Mouse (Mus musculus) forebrain, embryonic 16.5 days (tissue): ENCODE results near the gene I0C0044D17Rik. TPM values are rescaled to one million over a fixed set of nuclear protein-coding genes. Genes with fewer than 3 reads are reported as not detected.
"Not testable (repeated sequence)": the region's sequence is repeated elsewhere in the genome, so short reads cannot be mapped to it uniquely, and the experiment has no call there.

Source experiments
- ATAC-seq: fragments of 200-750 bp; cut with Nextera tagmentation; 2 replicates; pipeline ENCODE4 v1.8.0; 2017; ENCODE audit warnings: mild to moderate bottlenecking, moderate library complexity
- H3K27ac ChIP-seq: fragments of 300-500 bp; sonication (generic); 2 replicates; pipeline ENCODE4 v1.5.1; 2014; ENCODE audit warnings: low read length, control low read depth
- H3K27me3 ChIP-seq: fragments of 300-500 bp; sonication (generic); replicated peaks from 2 replicates; pipeline ENCODE4 v1.6.1; 2014; ENCODE audit warnings: low read length; ENCODE audit not compliant: control insufficient read depth, insufficient read depth
- H3K36me3 ChIP-seq: fragments of 300-500 bp; sonication (generic); 2 replicates; pipeline ENCODE4 v1.6.1; 2014; ENCODE audit not compliant: control insufficient read depth, insufficient read depth
- H3K4me1 ChIP-seq: fragments of 300-500 bp; sonication (generic); replicated peaks from 2 replicates; pipeline ENCODE4 v1.6.1; 2014; ENCODE audit warnings: low read length; ENCODE audit not compliant: control insufficient read depth, insufficient read depth
- H3K4me2 ChIP-seq: fragments of 300-500 bp; sonication (generic); 2 replicates; pipeline ENCODE4 v1.6.1; 2014; ENCODE audit warnings: mild to moderate bottlenecking, low read length, control low read depth
- H3K4me3 ChIP-seq: fragments of 300-500 bp; sonication (generic); replicated peaks from 2 replicates; pipeline ENCODE4 v1.5.1; 2014; ENCODE audit warnings: mild to moderate bottlenecking, low read length, control low read depth
- H3K9ac ChIP-seq: fragments of 300-500 bp; sonication (generic); replicated peaks from 2 replicates; pipeline ENCODE4 v1.6.1; 2014; ENCODE audit warnings: low read depth, low read length, control low read depth
- H3K9me3 ChIP-seq: fragments of 300-500 bp; sonication (generic); 2 replicates; pipeline ENCODE4 v1.6.1; 2016; ENCODE audit warnings: low read length; ENCODE audit not compliant: control insufficient read depth
- WGBS: fragments of 180-500 bp; shearing (Covaris S2); extraction: QIAGEN DNeasy Blood & Tissue Kit; methylation state at CpG from one replicate; pipeline ENCODE4 v1.1.7; 2014; 5-methylcytosine and 5-hydroxymethylcytosine counted together
- polyA plus RNA-seq: library from polyadenylated mRNA; unstranded; fragments of >200 nt; fragmentation: Nextera tagmentation; extraction: Ambion mirVana; gene quantifications from 2 replicates; pipeline ENCODE4 v1.2.1, GENCODE M21; 2015

I0C0044D17Rik gene
- not detected in 2 replicates for polyA plus RNA-seq

DNA sequence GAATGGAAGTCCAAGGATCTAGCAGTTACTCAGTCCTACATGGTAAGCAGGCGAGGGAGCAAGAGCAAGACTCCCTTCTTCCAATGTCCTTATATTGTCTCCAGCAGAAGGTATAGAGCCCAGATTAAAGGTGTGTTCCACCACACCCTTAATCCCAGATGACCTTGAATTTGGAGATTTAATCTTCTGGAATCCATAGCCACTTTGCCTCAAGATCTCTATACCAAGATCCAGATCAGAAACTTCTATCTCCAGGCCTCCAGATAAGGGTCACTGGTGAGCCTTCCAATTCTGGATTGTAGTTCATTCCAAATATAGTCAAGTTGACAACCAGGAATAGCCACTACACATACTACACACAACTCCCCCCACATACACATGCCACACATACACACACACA is at the start of gene I0C0044D17Rik:
Gene I0C0044D17Rik, minus strand, starts transcription at position 101 of the 400 bp plus-strand sequence.
- WGBS, result 100% methylated on average over 1 of the region's 1 CpGs
- H3K4me3 ChIP-seq, H3K9me3 ChIP-seq, H3K4me2 ChIP-seq, H3K27ac ChIP-seq, H3K9ac ChIP-seq, H3K36me3 ChIP-seq, H3K27me3 ChIP-seq, H3K4me1 ChIP-seq, ATAC-seq: not testable (repeated sequence)

DNA sequence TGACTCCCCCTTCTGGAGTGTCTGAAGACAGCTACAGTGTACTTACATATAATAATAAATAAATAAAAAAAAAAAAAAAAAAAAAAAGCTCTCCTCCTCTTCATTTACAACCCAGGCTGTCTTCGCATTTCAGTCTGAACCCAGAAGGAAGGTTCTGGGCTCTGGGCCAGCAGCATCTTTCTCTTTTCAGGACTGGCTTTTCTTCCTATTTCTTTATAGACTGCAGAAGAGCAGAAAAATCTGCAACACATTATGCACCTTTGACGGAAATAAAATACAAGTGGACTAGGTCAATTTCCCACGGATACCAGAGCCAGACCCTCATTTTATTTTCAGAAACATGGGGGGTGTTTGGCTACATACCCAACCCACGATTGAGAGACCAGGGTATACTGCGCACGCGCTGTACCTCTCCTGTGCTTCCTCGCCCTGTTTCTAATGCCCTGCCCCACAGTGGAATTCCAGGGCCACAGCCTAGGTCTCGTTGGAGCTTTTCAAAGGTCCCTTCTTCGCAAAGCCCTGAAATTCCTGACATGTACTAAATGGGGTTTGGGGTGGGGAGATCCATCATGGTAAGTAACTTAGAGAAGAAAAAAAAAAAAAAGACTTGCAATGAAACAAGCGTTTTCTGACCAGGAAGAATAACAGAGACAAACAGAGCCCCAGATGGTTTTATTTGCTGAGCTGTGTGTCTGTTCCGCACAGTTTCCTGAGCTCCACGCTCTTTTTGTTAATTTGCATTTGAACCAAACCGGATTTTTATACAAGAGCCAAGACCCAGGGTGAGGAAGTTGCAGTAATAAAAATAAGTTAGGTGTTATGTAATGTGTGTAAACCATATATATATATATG is 42.0 kb upstream of the I0C0044D17Rik start:
- H3K27me3 ChIP-seq, result no peaks in the 10 kb centered on the region
- WGBS, result 68% methylated on average over 14 of the region's 14 CpGs
- no peaks in the 10 kb centered on the region for H3K9me3 ChIP-seq
- no peaks in the 10 kb centered on the region for H3K4me1 ChIP-seq
- H3K9ac ChIP-seq, result no peak overlapping the region
- no peaks in the 10 kb centered on the region for H3K36me3 ChIP-seq
- no peak for ATAC-seq
- no peak overlapping the region for H3K27ac ChIP-seq
- H3K4me3 ChIP-seq, result no peak overlapping the region
- no peak overlapping the region for H3K4me2 ChIP-seq

DNA sequence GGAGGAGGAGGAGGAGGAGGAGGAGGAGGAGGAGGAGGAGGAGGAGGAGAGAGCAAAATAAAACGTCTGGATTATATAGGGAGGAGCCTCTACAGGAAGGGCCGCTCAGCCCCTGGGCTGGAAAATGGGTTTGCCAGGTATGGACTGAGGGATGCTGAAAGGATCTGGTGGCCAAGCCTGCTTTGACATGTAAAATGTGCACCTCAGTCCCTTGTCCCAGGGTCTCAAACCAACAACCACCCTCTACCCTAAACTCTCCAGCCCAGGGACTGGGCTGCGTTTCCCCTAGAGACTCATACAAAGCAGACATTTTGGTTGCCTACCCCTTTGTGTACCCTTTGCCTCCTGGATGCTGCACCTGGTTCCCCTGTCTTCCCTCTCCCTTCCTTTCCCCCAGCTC is 40.9 kb upstream of the I0C0044D17Rik start:
- H3K27me3 ChIP-seq, result no peaks in the 10 kb centered on the region
- H3K27ac ChIP-seq, result no peak overlapping the region
- H3K36me3 ChIP-seq, result no peaks in the 10 kb centered on the region
- no peaks in the 10 kb centered on the region for H3K4me1 ChIP-seq
- H3K4me3 ChIP-seq, result no peak overlapping the region
- ATAC-seq, result no peak
- no peak overlapping the region for H3K9ac ChIP-seq
- H3K9me3 ChIP-seq, result 0 out of 2 replicates have a peak, but pooled peaks cover 5% of the 10 kb centered on the region
- 69% methylated on average over 3 of the region's 3 CpGs for WGBS
- H3K4me2 ChIP-seq, result no peak overlapping the region

DNA sequence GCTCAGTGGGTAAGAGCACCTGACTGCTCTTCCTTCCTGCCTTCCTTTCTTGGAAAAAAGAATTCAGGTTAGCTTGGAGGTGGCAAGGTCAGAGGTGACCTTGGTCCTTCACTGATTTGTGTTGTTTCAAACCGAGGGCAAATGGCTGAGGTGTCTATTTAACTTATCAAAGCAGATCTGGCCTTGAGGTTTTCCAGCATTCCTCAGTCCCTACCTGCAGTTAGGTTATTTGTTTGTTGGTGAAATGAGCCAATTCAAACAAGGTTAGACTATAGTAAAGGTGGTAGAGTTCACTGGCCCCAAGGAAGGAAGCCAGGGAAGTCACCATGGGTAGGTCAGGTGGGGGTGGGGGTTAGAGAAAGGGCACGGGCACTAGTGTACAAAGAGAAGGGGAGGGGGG is 40.5 kb upstream of the I0C0044D17Rik start:
- no peak overlapping the region for H3K4me3 ChIP-seq
- no peak overlapping the region for H3K27ac ChIP-seq
- H3K4me1 ChIP-seq, result no peaks in the 10 kb centered on the region
- WGBS, result 79% methylated on average over 1 of the region's 2 CpGs
- no peaks in the 10 kb centered on the region for H3K27me3 ChIP-seq
- no peak overlapping the region for H3K9ac ChIP-seq
- H3K4me2 ChIP-seq, result no peak overlapping the region
- no peak for ATAC-seq
- H3K36me3 ChIP-seq, result no peaks in the 10 kb centered on the region
- 0 out of 2 replicates have a peak, but pooled peaks cover 5% of the 10 kb centered on the region for H3K9me3 ChIP-seq

DNA sequence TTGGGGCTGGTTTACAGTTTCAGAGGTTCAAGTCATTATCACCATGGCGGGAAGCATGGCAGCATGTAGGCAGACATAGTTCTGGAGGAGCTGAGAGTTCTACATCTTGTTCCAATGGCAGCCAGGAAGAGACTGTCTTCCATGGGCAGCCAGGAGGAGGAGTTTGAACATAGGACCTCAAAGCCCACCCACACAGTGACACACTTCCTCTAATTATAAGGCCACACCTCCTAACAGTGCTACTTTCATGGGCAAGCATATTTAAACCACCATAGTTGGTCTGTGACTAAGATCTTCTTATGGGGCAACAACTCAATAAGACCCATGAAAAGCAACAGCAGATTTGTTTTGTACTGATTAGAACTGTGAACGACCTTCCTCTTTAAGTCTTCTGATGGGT is 39.8 kb upstream of the I0C0044D17Rik start:
- 92% methylated on average over 2 of the region's 2 CpGs for WGBS
- H3K4me2 ChIP-seq, result no peak overlapping the region
- H3K36me3 ChIP-seq, result no peaks in the 10 kb centered on the region
- H3K4me3 ChIP-seq, result no peak overlapping the region
- H3K27ac ChIP-seq, result no peak overlapping the region
- no peaks in the 10 kb centered on the region for H3K4me1 ChIP-seq
- 0 out of 2 replicates have a peak, but pooled peaks cover 5% of the 10 kb centered on the region for H3K9me3 ChIP-seq
- H3K9ac ChIP-seq, result no peak overlapping the region
- ATAC-seq, result no peak
- no peaks in the 10 kb centered on the region for H3K27me3 ChIP-seq

DNA sequence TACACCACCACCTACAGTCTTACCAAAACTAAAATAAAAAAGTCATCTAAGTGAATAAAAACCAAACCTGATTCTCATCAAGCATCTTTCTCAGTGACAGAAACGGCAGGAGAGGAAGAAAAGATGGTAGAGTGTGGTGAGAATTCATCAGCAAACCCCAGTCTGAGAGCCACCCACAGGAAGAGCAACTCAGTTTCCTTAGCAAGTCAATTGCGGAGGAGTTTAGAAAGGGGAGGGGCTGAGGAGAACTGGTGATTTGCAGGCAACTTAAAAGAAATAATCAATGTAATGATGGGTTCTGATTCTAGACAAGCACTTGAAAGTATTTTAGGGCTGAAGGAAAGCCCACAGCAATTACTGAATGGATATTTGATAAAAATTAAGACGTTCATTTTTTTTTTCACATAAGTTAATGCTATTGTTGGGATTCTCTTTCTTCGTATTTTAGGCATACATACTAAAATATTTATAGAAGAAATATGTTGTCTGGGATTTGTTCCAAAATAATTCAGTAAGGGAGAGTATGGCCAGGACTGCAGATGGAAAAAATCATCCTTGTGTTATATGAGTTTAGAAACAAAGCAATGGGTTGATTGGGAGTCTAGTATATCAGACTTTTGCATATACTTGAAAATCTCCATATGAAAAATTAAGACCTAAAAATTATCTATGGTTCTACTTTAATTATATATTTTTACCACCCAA is 34.7 kb upstream of the I0C0044D17Rik start:
- Histone ChIP-seq H3K9me3 (0 out of 2 replicates have a peak, but pooled peaks cover 5% of the 10 kb centered on the region), H3K4me2 (no peak overlapping the region), H3K4me1 (no peaks in the 10 kb centered on the region), H3K27me3 (no peaks in the 10 kb centered on the region), H3K4me3 (no peak overlapping the region), H3K9ac (no peak overlapping the region), H3K27ac (no peak overlapping the region), H3K36me3 (no peaks in the 10 kb centered on the region)
- ATAC-seq, result no peak
- 73% methylated on average over 4 of the region's 4 CpGs for WGBS

DNA sequence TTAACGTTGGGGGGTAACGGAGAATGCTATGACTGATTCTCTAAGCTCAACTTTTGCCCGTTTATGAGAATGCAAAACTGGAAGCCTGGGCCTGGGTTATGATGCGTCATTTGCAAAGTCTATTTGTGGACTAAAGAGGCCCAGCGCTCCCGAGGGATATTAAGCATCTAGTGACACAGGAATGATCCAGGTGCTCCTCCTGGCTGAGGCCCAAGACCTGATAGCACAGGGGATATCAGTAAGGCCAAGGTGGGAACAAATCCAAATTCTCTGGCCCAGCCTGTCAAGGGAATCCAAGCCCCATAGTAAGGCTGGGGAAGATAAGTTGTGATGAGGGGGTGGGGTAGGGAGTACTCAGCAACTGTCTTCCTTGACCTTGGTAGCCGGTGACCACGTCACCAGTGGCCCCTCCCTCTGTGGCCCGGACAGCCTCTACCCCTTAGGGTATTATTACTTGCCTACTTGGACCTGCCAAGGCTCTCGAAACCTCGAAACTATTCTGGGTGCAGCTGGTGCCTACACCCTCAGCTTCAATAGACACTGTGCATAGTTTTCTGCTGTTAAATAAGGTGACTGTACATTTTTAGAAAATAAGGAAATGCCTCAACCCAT is 33.5 kb upstream of the I0C0044D17Rik start:
- WGBS, result 77% methylated on average over 11 of the region's 11 CpGs

DNA sequence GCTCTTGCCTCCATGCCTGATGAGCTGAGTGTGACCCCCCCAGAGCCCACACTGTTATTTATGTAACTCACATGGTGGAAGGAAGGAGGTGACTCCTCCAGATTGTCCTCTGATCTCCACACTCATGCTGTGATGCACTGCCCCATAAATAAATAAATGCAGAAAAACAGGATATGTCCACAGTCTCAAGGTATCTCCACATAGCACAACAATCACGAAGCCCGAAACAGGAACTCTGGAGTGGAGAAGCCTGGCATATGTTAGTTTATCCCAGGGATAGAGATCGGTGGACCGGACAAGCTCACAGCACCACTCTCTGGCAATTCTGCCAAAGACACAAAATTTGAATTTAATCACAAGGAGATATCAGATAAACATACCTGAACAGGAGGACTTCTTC is 30.3 kb upstream of the I0C0044D17Rik start:
- Histone ChIP-seq H3K4me1 (no peaks in the 10 kb centered on the region), H3K9me3 (no peaks in the 10 kb centered on the region), H3K4me2 (no peak overlapping the region), H3K36me3 (no peaks in the 10 kb centered on the region), H3K27me3 (no peaks in the 10 kb centered on the region; the same call in 1 of the 2 replicates), H3K9ac (no peak overlapping the region), H3K4me3 (no peak overlapping the region), H3K27ac (no peak overlapping the region)
- ATAC-seq, result no peak
- 94% methylated on average over 4 of the region's 4 CpGs for WGBS

More for the DNA sequence above, 33.5 kb upstream of the I0C0044D17Rik start:
- Histone ChIP-seq H3K27me3 (no peaks in the 10 kb centered on the region), H3K4me3 (no peak overlapping the region), H3K9me3 (0 out of 2 replicates have a peak, but pooled peaks cover 5% of the 10 kb centered on the region), H3K27ac (no peak overlapping the region), H3K4me1 (no peaks in the 10 kb centered on the region), H3K4me2 (no peak overlapping the region), H3K36me3 (no peaks in the 10 kb centered on the region), H3K9ac (no peak overlapping the region)
- ATAC-seq, result no peak

DNA sequence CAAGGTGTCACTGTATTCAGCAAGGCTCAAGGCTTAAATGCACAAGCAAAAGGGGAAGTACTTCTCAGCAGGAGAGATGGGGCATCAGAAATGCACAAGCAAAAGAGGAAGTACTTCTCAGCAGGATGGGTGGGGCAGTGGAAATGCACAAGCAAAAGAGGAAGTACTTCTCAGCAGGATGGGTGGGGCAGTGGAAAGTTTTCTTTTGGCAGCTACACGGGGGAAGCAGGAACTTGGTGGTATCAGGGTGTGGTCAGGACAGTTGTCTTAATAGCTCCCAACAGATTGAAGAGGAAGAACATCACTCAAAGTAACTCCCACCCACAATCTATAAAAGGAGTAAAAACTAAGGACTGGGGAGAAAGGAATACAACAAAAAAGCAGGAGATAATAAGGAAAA is 26.8 kb upstream of the I0C0044D17Rik start:
- H3K27ac ChIP-seq, H3K9me3 ChIP-seq, H3K4me2 ChIP-seq, H3K27me3 ChIP-seq, ATAC-seq, H3K4me3 ChIP-seq, H3K4me1 ChIP-seq, H3K36me3 ChIP-seq, H3K9ac ChIP-seq: not testable (repeated sequence)
- whole genome bisulfite sequencing, result 87% methylated on average over 1 of the region's 1 CpGs
